Mouse (Mus musculus) inflammation-experienced regulatory T-cells, adult 16 weeks (primary cell): ENCODE measurements around the gene Grifin. TPM values are rescaled to one million over a fixed set of nuclear protein-coding genes. Genes with fewer than 3 reads are reported as not detected.

ENCODE experiments used
- polyA plus RNA-seq: library from polyadenylated mRNA; unstranded; fragments of 100-300 nt; shearing (Covaris generic); gene quantifications from one replicate; pipeline ENCODE4 v1.2.1, GENCODE M21; 2017

Gene Grifin
- 1.5 TPM for polyA plus RNA-seq

DNA sequence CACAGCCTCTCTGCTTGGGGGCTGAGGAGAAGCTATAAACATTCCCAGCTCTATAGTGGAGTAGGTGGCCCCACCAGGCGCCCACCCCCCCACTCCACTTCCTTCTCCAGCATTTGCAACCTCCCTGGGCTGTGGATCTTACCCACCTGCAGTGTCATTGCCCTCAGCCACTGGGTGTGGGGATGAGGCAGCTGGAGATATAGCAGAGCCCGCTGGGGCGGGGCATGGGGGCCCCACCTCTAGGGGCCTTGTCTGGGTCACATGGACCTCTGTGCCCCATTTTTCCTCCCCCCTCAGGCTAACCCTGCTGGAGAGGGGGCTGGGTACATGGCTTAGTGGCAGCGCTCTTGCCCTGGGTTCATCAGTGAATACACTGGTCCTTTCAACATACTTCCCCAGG, at the start of gene Grifin:
TSS of gene Grifin (minus strand) at position 176 of the 400 bp plus-strand sequence.

DNA sequence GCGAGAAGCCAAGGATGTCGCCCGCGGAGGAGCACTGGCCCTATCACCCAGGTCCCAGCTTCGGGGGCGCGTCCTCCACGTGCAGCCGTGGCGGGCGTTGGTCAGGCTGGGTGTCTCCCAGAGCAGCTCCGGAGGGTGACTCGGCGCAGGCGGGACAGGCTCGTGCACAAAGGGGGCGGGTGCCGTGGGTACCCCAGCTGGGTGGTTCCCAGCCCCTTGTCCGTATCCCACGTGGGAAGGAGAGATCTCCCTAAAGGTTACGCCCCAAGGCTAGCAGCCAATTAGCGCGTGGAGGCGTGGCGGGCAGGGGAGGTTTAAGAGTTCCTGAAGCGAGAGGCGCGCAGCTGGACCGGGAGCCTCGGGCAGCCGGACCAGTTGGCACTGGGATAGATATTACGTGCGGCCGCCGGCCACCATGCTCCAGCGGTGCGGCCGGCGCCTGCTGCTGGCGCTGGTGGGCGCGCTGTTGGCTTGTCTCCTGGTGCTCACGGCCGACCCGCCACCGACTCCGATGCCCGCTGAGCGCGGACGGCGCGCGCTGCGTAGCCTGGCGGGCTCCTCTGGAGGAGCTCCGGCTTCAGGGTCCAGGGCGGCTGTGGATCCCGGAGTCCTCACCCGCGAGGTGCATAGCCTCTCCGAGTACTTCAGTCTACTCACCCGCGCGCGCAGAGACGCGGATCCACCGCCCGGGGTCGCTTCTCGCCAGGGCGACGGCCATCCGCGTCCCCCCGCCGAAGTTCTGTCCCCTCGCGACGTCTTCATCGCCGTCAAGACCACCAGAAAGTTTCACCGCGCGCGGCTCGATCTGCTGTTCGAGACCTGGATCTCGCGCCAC, 42.3 kb upstream of the Grifin start, which contains the start of gene Lfng:
TSS of gene Lfng (plus strand) at position 320 of the 835 bp plus-strand sequence.

Other genes starting within 250 kb of the Grifin start
- 32.2 TPM for gene Mad1l1, start 243.5 kb downstream of the Grifin start, polyA plus RNA-seq
- 24.2 TPM for gene Nudt1, start 243.4 kb downstream of the Grifin start, polyA plus RNA-seq
- 15.4 TPM for gene Mrm2, start 233.2 kb downstream of the Grifin start, polyA plus RNA-seq
- gene Snx8, start 175.8 kb downstream of the Grifin start, polyA plus RNA-seq = 3.1 TPM
- gene Eif3b, start 145.7 kb downstream of the Grifin start, polyA plus RNA-seq = 60.1 TPM
- gene Gm4869, start 119.4 kb downstream of the Grifin start, polyA plus RNA-seq = not detected
- 44.7 TPM for gene Chst12, start 59.5 kb downstream of the Grifin start, polyA plus RNA-seq
- 92.8 TPM for gene Lfng, start 42.2 kb upstream of the Grifin start, polyA plus RNA-seq
- 3.7 TPM for gene Ttyh3, start 84.0 kb upstream of the Grifin start, polyA plus RNA-seq
- 49.0 TPM for gene Iqce, start 137.3 kb upstream of the Grifin start, polyA plus RNA-seq
- gene Brat1, start 139.9 kb upstream of the Grifin start, polyA plus RNA-seq = 48.0 TPM
- 1.5 TPM for gene Amz1, start 159.1 kb upstream of the Grifin start, polyA plus RNA-seq